Mouse (Mus musculus): ENCODE results near the gene Olfr332. TPM values are rescaled to one million over a fixed set of nuclear protein-coding genes. Genes with fewer than 3 reads are reported as not detected.

The Olfr332 gene
- not detected in 2 replicates for polyA plus RNA-seq (2012; rRNA removed; ENCODE audit: low replicate concordance)

GRCm38 (mm10) chr11:58492455-58492854 is at the start of gene Olfr332:
TSS of gene Olfr332 (minus strand) at chr11:58492555.

DNA sequence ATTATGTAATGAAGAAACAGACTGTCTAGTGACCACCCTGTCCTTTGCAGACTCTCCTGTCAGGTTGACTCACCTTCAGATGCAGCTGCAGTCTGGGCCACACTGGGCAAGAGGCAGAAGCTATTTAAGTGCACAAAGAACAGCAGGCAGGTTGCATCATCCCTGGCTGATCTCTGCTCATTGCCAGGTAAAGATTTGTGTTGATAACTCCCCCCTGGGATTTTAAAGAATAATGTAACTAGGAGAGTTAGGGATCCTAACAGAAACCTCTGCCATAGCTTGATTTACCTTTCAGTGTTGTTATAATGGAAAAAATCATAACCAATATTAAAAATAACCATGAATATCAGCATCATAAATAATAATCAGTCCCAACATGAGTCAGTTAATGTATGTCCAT is 42.4 kb upstream of the Olfr332 start, which contains the start of gene Olfr330:
Gene Olfr330, minus strand, starts transcription at position 101 of the 400 bp plus-strand sequence.

DNA sequence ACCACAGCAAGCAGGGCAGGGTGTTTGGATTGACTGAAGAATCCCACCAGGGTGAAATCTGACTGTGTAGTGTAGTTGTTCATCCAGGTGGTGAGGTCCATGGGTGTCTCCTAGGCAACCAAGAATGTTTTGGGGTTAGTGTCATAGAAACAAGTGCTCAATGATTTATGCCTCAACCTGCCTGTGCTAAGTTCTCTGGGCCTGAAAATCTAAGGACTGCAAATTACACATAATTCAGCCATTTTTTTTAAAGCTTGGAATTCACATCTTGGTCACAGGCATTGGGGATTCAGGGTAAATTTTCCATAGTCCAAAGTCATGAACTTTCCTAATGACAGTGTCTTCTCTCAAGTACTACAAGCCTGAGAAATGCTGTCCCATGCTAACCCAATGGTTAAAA is 10.1 kb upstream of the Olfr332 start, which contains the start of gene Olfr331:
Gene Olfr331, minus strand, starts transcription at position 101 of the 400 bp plus-strand sequence.

GRCm38 (mm10) chr11:58462170-58462569 is 30.2 kb downstream of the Olfr332 start, which contains the start of gene Olfr30:
TSS of gene Olfr30 (minus strand) at chr11:58462270.

GRCm38 (mm10) chr11:58452759-58453158 is 39.6 kb downstream of the Olfr332 start, which contains the start of gene Lypd9:
TSS of gene Lypd9 (minus strand) at chr11:58452923.

Other genes starting within 250 kb of the Olfr332 start
- 0.10 and 0.69 TPM in 2 replicates for gene 4930438A08Rik, start 217.8 kb downstream of the Olfr332 start, polyA plus RNA-seq (2012; rRNA removed; ENCODE audit: low replicate concordance)
- gene Zfp692, start 185.5 kb downstream of the Olfr332 start, polyA plus RNA-seq (2012; rRNA removed; ENCODE audit: low replicate concordance) = 23.9 and 26.7 TPM in 2 replicates
- 36.8 and 48.8 TPM in 2 replicates for gene Zfp672, start 162.2 kb downstream of the Olfr332 start, polyA plus RNA-seq (2012; rRNA removed; ENCODE audit: low replicate concordance)
- 31.9 and 32.8 TPM in 2 replicates for gene Sh3bp5l, start 161.8 kb downstream of the Olfr332 start, polyA plus RNA-seq (2012; rRNA removed; ENCODE audit: low replicate concordance)
- gene Lypd8, start 113.5 kb downstream of the Olfr332 start, polyA plus RNA-seq (2012; rRNA removed; ENCODE audit: low replicate concordance) = 0.49 TPM in 1 of 2 replicates, not detected in the other
- 0.13 TPM in 1 of 2 replicates, not detected in the other for gene 1810065E05Rik, start 71.4 kb downstream of the Olfr332 start, polyA plus RNA-seq (2012; rRNA removed; ENCODE audit: low replicate concordance)
- gene Gm12253, start 60.0 kb downstream of the Olfr332 start, polyA plus RNA-seq (2012; rRNA removed; ENCODE audit: low replicate concordance) = 0.11 and 0.19 TPM in 2 replicates
- not detected in 2 replicates for gene Lypd9, start 39.6 kb downstream of the Olfr332 start, polyA plus RNA-seq (2012; rRNA removed; ENCODE audit: low replicate concordance)
- not detected in 2 replicates for gene Olfr30, start 30.3 kb downstream of the Olfr332 start, polyA plus RNA-seq (2012; rRNA removed; ENCODE audit: low replicate concordance)
- gene Olfr331, start 10.0 kb upstream of the Olfr332 start, polyA plus RNA-seq (2012; rRNA removed; ENCODE audit: low replicate concordance) = not detected in 2 replicates
- 0.12 TPM in 1 of 2 replicates, not detected in the other for gene Olfr330, start 42.3 kb upstream of the Olfr332 start, polyA plus RNA-seq (2012; rRNA removed; ENCODE audit: low replicate concordance)
- gene Olfr329-ps, start 53.9 kb upstream of the Olfr332 start, polyA plus RNA-seq (2012; rRNA removed; ENCODE audit: low replicate concordance) = 0.11 TPM in 1 of 2 replicates, not detected in the other
- gene Olfr328, start 63.1 kb upstream of the Olfr332 start, polyA plus RNA-seq (2012; rRNA removed; ENCODE audit: low replicate concordance) = 0.04 TPM in 1 of 2 replicates, not detected in the other
- 0.13 TPM in 1 of 2 replicates, not detected in the other for gene Olfr224, start 78.0 kb upstream of the Olfr332 start, polyA plus RNA-seq (2012; rRNA removed; ENCODE audit: low replicate concordance)
- gene Olfr325, start 85.2 kb upstream of the Olfr332 start, polyA plus RNA-seq (2012; rRNA removed; ENCODE audit: low replicate concordance) = not detected in 2 replicates
- not detected in 2 replicates for gene Olfr324, start 102.6 kb upstream of the Olfr332 start, polyA plus RNA-seq (2012; rRNA removed; ENCODE audit: low replicate concordance)
- 0.82 and 1.9 TPM in 2 replicates for gene 2210407C18Rik, start 123.5 kb upstream of the Olfr332 start, polyA plus RNA-seq (2012; rRNA removed; ENCODE audit: low replicate concordance)
- 0.92 TPM in 1 of 2 replicates, not detected in the other for gene Olfr323, start 137.9 kb upstream of the Olfr332 start, polyA plus RNA-seq (2012; rRNA removed; ENCODE audit: low replicate concordance)
- gene Trim58, start 147.9 kb upstream of the Olfr332 start, polyA plus RNA-seq (2012; rRNA removed; ENCODE audit: low replicate concordance) = 0.11 TPM in 1 of 2 replicates, not detected in the other
- gene Olfr322, start 166.2 kb upstream of the Olfr332 start, polyA plus RNA-seq (2012; rRNA removed; ENCODE audit: low replicate concordance) = not detected in 2 replicates
- gene Olfr320, start 188.5 kb upstream of the Olfr332 start, polyA plus RNA-seq (2012; rRNA removed; ENCODE audit: low replicate concordance) = not detected in 2 replicates
- not detected in 2 replicates for gene Olfr319, start 206.6 kb upstream of the Olfr332 start, polyA plus RNA-seq (2012; rRNA removed; ENCODE audit: low replicate concordance)
- not detected in 2 replicates for gene Olfr318, start 231.5 kb upstream of the Olfr332 start, polyA plus RNA-seq (2012; rRNA removed; ENCODE audit: low replicate concordance)
- gene Olfr317, start 246.7 kb upstream of the Olfr332 start, polyA plus RNA-seq (2012; rRNA removed; ENCODE audit: low replicate concordance) = not detected in 2 replicates